Mouse (Mus musculus): ENCODE measurements around the gene Gm10226. TPM values are rescaled to one million over a fixed set of nuclear protein-coding genes. Genes with fewer than 3 reads are reported as not detected.
"Not testable (repeated sequence)": the region's sequence is repeated elsewhere in the genome, so short reads cannot be mapped to it uniquely, and the experiment has no call there.

Gm10226 gene
- polyA plus RNA-seq, 1 experiment from 2014 or later, result 12.5 TPM

DNA sequence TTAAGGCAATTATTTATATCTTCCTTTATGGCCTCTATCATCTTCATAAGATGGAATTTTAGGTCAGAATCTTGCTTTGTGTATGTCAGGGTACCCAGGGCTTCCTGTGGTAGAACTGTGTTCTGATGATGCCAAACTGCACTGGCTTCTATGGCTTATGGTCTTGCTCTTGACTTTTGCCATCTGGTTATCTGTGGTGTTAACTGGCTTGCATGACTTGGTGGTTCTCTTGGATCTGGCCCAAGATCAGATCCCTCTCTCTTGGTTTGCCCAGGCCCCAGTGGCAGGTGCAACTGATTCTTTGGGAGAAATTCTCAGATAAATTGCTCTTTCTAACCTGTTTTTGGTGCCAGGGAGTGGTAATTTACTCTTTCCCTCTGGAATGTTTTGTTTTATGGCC is 4.4 kb downstream of the Gm10226 start:
- Histone ChIP-seq H3K4me2 (ENCODE audit: low read depth, low read length, severe bottlenecking) (no peak overlapping the region), H3K9me3 (ENCODE audit: control insufficient read depth, low read length) (no peaks in the 10 kb centered on the region), H3K4me3 (ENCODE audit: low read depth, low read length) (no peak overlapping the region), H3K9ac (ENCODE audit: low read length) (no peak overlapping the region), H3K27me3 (ENCODE audit: control insufficient read depth, insufficient read depth, low read length) (no peaks in the 10 kb centered on the region), H3K4me1 (replicated peaks; ENCODE audit: control insufficient read depth, insufficient read depth, low read length) (no peaks in the 10 kb centered on the region), H3K36me3 (ENCODE audit: control insufficient read depth, insufficient read depth, low read length) (no peaks in the 10 kb centered on the region; the same call in 1 of the 2 replicates), H3K27ac (ENCODE audit: low read depth, low read length) (no peak overlapping the region)
- ATAC-seq (replicated peaks; ENCODE audit: low FRiP score) (no peak), DNase-seq (ENCODE audit: low spot score) (no peak)

GRCm38 (mm10) chr17:21702281-21703240 is 10.9 kb downstream of the Gm10226 start:
- WGBS, result 58% methylated on average over 5 of the region's 5 CpGs
- Histone ChIP-seq H3K4me1 (replicated peaks; ENCODE audit: control insufficient read depth, insufficient read depth, low read length) (no peaks in the 10 kb centered on the region), H3K27me3 (ENCODE audit: control insufficient read depth, insufficient read depth, low read length) (no peaks in the 10 kb centered on the region), H3K27ac (ENCODE audit: low read depth, low read length) (no peak overlapping the region), H3K9ac (ENCODE audit: low read length) (no peak overlapping the region), H3K4me3 (ENCODE audit: low read depth, low read length) (no peak overlapping the region), H3K4me2 (ENCODE audit: low read depth, low read length, severe bottlenecking) (no peak overlapping the region), H3K36me3 (ENCODE audit: control insufficient read depth, insufficient read depth, low read length) (no peaks in the 10 kb centered on the region), H3K9me3 (ENCODE audit: control insufficient read depth, low read length) (no peaks in the 10 kb centered on the region)
- DNase-seq (ENCODE audit: low spot score) (peak; percentile 54), ATAC-seq (replicated peaks; ENCODE audit: low FRiP score) (no peak)

DNA sequence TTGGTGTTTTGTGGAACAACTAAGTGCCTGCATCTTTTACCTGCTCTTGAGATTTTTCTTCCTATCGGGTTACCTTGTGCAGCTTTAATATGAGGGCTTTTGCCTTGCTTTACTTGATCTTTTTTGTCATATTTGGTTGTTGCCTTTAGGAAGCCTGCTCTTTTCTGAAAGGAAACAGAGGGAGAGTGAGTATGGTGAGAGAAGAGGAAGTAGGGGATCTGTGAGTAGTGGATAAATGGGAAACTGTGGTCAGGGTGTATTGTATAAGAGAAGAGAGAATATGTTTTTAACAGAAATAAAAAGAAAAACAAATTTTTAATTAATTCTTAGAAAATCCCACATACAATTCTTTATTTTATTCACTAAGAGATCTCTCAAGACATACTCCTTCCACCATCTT is 11.8 kb downstream of the Gm10226 start:
- Histone ChIP-seq H3K27me3 (ENCODE audit: control insufficient read depth, insufficient read depth, low read length) (no peaks in the 10 kb centered on the region), H3K9ac (ENCODE audit: low read length) (no peak overlapping the region), H3K36me3 (ENCODE audit: control insufficient read depth, insufficient read depth, low read length) (no peaks in the 10 kb centered on the region), H3K4me2 (ENCODE audit: low read depth, low read length, severe bottlenecking) (no peak overlapping the region), H3K4me1 (replicated peaks; ENCODE audit: control insufficient read depth, insufficient read depth, low read length) (0 out of 2 replicates have a peak, but pooled peaks cover 2% of the 10 kb centered on the region), H3K9me3 (ENCODE audit: control insufficient read depth, low read length) (no peaks in the 10 kb centered on the region), H3K27ac (ENCODE audit: low read depth, low read length) (no peak overlapping the region), H3K4me3 (ENCODE audit: low read depth, low read length) (no peak overlapping the region)
- 82% methylated on average over 1 of the region's 1 CpGs for WGBS
- DNase-seq (ENCODE audit: low spot score) (no peak), ATAC-seq (replicated peaks; ENCODE audit: low FRiP score) (no peak)

GRCm38 (mm10) chr17:21707343-21707996 is 15.8 kb downstream of the Gm10226 start, which contains the start of gene Zfp760:
Gene Zfp760 (plus strand): TSS chr17:21707741.
- DNase-seq (ENCODE audit: low spot score), result peak; percentile 86
- WGBS, result 4% methylated on average over 26 of the region's 26 CpGs
- H3K9ac ChIP-seq (ENCODE audit: low read length), result peak within 1 kb of the TSS; percentile 81
- H3K27ac ChIP-seq (ENCODE audit: low read depth, low read length), result peak within 1 kb of the TSS; percentile 93
- H3K9me3 ChIP-seq (ENCODE audit: control insufficient read depth, low read length), result no peaks in the 10 kb centered on the region
- ATAC-seq (replicated peaks; ENCODE audit: low FRiP score), result peak; percentile 98
- H3K4me1 ChIP-seq (replicated peaks; ENCODE audit: control insufficient read depth, insufficient read depth, low read length), result peaks cover 5% of the 10 kb centered on the region; the same call in 1 of the 2 replicates
- peak within 1 kb of the TSS; percentile 61 for H3K4me2 ChIP-seq (ENCODE audit: low read depth, low read length, severe bottlenecking)
- H3K36me3 ChIP-seq (ENCODE audit: control insufficient read depth, insufficient read depth, low read length), result no peaks in the 10 kb centered on the region; the same call in 1 of the 2 replicates
- peak within 1 kb of the TSS; percentile 65 for H3K4me3 ChIP-seq (ENCODE audit: low read depth, low read length)
- no peaks in the 10 kb centered on the region for H3K27me3 ChIP-seq (ENCODE audit: control insufficient read depth, insufficient read depth, low read length)

- DNase-seq (ENCODE audit: low spot score) (no peak), ATAC-seq (replicated peaks; ENCODE audit: low FRiP score) (no peak)
- 45% methylated on average over 2 of the region's 2 CpGs for WGBS
- Histone ChIP-seq H3K4me2 (ENCODE audit: low read depth, low read length, severe bottlenecking) (peak overlapping the region; percentile 61), H3K27ac (ENCODE audit: low read depth, low read length) (no peak overlapping the region), H3K9ac (ENCODE audit: low read length) (peak overlapping the region; percentile 81; the same call in 1 of the 2 replicates), H3K4me1 (replicated peaks; ENCODE audit: control insufficient read depth, insufficient read depth, low read length) (peaks cover 5% of the 10 kb centered on the region; the same call in 1 of the 2 replicates), H3K27me3 (ENCODE audit: control insufficient read depth, insufficient read depth, low read length) (no peaks in the 10 kb centered on the region), H3K36me3 (ENCODE audit: control insufficient read depth, insufficient read depth, low read length) (no peaks in the 10 kb centered on the region; the same call in 1 of the 2 replicates), H3K9me3 (ENCODE audit: control insufficient read depth, low read length) (no peaks in the 10 kb centered on the region), H3K4me3 (ENCODE audit: low read depth, low read length) (peak overlapping the region; percentile 65)
Observed at GRCm38 (mm10) chr17:21708401-21708800, 16.7 kb downstream of the Gm10226 start.

GRCm38 (mm10) chr17:21730495-21730894 is 38.8 kb downstream of the Gm10226 start, which contains the start of gene Zfp229:
Gene Zfp229 (plus strand): TSS chr17:21730795.
- WGBS, result 96% methylated on average over 9 of the region's 22 CpGs

DNA sequence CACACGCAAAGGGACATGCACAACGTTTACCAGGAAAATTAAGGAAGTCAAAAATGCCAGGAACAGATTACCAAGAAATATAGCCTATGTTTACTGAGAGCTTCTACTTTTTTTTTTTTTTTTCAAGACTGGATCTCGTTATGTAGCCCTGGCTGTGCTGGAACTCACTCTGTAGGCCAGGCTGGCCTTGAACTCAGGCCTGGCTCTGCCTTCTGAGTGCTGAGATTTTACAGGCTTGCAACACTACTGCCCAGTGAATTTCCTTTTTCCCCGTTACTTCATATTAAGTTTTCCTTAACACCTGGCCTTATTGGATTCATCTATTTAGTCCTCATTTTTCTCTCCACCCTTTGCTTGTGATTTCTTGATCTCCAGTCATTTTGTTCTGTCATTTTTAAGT is 41.4 kb downstream of the Gm10226 start:
- ATAC-seq (replicated peaks; ENCODE audit: low FRiP score) (peak; percentile 29; the same call in 1 of the 2 replicates), DNase-seq (ENCODE audit: low spot score) (no peak)
- no peaks in the 10 kb centered on the region; the same call in 1 of the 2 replicates for H3K4me1 ChIP-seq (replicated peaks; ENCODE audit: control insufficient read depth, insufficient read depth, low read length)
- H3K36me3 ChIP-seq (ENCODE audit: control insufficient read depth, insufficient read depth, low read length), result no peaks in the 10 kb centered on the region
- H3K4me3 ChIP-seq (ENCODE audit: low read depth, low read length), result peak overlapping the region; percentile 54
- H3K27me3 ChIP-seq (ENCODE audit: control insufficient read depth, insufficient read depth, low read length), result no peaks in the 10 kb centered on the region
- H3K9me3 ChIP-seq (ENCODE audit: control insufficient read depth, low read length), result no peaks in the 10 kb centered on the region
- H3K4me2 ChIP-seq (ENCODE audit: low read depth, low read length, severe bottlenecking), result peak overlapping the region; percentile 38
- peak overlapping the region; percentile 72; the same call in 1 of the 2 replicates for H3K9ac ChIP-seq (ENCODE audit: low read length)
- WGBS, result 80% methylated on average over 4 of the region's 4 CpGs
- no peak overlapping the region; the same call in 1 of the 2 replicates for H3K27ac ChIP-seq (ENCODE audit: low read depth, low read length)

More at GRCm38 (mm10) chr17:21730495-21730894, 38.8 kb downstream of the Gm10226 start, which contains the start of gene Zfp229:
- not testable (repeated sequence) for H3K36me3 ChIP-seq (ENCODE audit: control insufficient read depth, insufficient read depth, low read length); H3K9me3 ChIP-seq (ENCODE audit: control insufficient read depth, low read length); H3K4me2 ChIP-seq (ENCODE audit: low read depth, low read length, severe bottlenecking); H3K27me3 ChIP-seq (ENCODE audit: control insufficient read depth, insufficient read depth, low read length); H3K4me3 ChIP-seq (ENCODE audit: low read depth, low read length); DNase-seq (ENCODE audit: low spot score); H3K27ac ChIP-seq (ENCODE audit: low read depth, low read length); H3K9ac ChIP-seq (ENCODE audit: low read length); ATAC-seq (replicated peaks; ENCODE audit: low FRiP score); H3K4me1 ChIP-seq (replicated peaks; ENCODE audit: control insufficient read depth, insufficient read depth, low read length)

- Histone ChIP-seq H3K36me3 (ENCODE audit: control insufficient read depth, insufficient read depth, low read length) (no peaks in the 10 kb centered on the region), H3K4me3 (ENCODE audit: low read depth, low read length) (peak overlapping the region; percentile 54), H3K27ac (ENCODE audit: low read depth, low read length) (peak overlapping the region; percentile 75), H3K4me1 (replicated peaks; ENCODE audit: control insufficient read depth, insufficient read depth, low read length) (no peaks in the 10 kb centered on the region; the same call in 1 of the 2 replicates), H3K4me2 (ENCODE audit: low read depth, low read length, severe bottlenecking) (peak overlapping the region; percentile 38), H3K9ac (ENCODE audit: low read length) (peak overlapping the region; percentile 72), H3K27me3 (ENCODE audit: control insufficient read depth, insufficient read depth, low read length) (no peaks in the 10 kb centered on the region), H3K9me3 (ENCODE audit: control insufficient read depth, low read length) (no peaks in the 10 kb centered on the region)
- ATAC-seq (replicated peaks; ENCODE audit: low FRiP score), result peak; percentile 98
- DNase-seq (ENCODE audit: low spot score), result peak; percentile 80
- under 1% methylated on average over 27 of the region's 27 CpGs for WGBS
Observed at GRCm38 (mm10) chr17:21733529-21734031, 41.9 kb downstream of the Gm10226 start.

Data from forebrain, embryonic 11.5 days (tissue).